Mouse (Mus musculus) MN1 (cell line): ENCODE results near the gene Tmem30c.

Source experiments
- DNase-seq: peaks from one replicate; pipeline ENCODE4 v3.0.0-alpha.2; 2016; ENCODE audit warnings: low spot score

Tmem30c gene

GRCm38 (mm10) chr16:57295216-57295934, 2.7 kb upstream of the Tmem30c start:
- no peak for DNase-seq

- no peak for DNase-seq
Measured at GRCm38 (mm10) chr16:57292296-57292695, 369 bp downstream of the Tmem30c start.

GRCm38 (mm10) chr16:57291696-57292095, 969 bp downstream of the Tmem30c start:
- no peak for DNase-seq

DNA sequence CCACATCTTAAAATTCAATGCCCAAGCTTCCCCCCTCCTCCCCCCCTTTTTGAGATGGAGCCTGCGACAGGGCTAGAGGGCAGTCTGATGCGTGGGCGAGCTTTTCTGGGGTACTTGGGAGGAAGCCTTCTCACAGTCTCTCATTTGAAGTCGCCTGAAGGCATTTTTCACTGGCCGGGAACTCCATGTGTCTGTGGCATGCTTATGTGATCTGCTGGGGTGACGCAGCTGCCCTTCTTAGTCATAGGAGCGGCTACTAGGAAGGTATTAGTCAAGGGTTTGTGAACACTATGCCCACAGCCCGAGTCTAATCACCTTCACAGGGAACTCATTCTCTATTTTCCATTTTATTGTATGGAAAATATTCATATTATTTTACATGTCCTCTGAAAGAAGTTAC, 11.2 kb downstream of the Tmem30c start:
- DNase-seq: no peak

DNA sequence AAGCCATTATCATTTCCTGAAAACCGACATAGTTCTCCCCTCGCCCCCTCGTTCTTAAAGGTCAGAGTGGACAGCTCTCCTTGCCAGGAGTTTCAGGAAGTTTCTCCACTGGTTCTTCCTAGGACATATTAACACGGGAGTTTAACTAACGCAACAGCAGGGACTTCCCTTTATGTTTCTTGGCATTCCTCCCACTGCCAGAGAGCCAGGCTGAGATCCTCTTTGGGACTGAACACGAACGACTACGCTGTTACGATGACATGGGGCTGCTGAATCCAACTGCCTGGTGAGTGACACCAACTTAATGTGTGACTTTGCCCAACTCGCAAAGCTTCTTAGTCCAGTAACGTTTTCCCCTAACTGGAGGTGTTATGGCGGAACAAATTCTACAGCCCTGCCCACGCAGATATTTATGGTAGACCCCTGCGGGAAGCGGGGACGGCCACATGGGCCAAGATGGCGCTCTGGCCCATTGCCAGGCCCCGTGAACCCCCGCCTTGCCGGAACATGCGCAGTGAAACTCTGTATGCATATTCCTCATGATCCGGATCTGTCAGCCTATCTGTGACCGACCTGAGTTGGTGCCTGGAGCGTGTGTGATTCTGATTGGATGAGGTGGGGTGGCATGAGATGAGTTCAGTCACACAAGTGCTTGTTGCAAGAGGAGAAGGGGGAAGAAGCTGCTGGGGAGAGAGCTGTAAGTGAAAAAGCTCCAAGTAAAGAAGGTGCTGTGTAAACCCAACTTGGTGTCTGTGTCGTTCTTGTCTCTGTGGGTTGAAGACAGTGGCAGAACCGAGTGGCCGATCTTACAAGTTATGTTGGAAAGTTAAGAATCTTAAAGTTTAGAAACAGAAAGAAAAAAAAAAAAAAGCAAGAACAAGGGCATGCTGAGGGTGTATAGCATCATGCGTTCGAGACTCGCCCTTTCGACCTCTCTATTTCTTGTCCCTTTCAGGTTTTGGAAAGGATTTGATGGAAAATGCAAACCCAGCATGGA, 12.1 kb downstream of the Tmem30c start:
- DNase-seq: no peak

DNA sequence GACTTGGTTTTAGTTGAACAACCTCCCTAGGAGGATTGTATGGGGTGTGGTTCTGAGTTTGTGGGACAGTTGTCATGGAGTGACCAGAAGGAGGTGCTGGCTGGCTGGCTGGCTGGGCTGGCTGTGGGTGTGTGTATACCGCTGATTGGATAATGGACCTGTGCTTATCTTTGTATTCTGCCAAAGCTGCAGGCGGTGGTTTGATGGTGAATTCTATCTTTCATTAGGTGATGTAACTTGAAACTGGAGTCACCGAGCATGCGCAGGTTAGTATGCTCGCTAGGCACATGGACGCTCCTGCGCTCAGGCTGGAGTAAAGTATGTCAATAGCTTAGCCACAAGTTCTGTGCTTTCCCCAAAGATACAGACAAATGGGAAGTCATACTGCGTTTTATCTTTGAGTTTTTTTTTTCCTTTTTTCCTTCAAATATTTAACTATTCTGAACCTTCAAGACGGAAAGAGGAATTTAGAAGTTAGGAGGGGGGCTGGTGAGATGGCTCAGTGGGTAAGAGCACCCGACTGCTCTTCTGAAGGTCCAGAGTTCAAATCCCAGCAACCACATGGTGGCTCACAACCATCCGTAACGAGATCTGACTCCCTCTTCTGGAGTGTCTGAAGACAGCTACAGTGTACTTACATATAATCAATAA, 13.6 kb downstream of the Tmem30c start:
- DNase-seq: no peak

DNA sequence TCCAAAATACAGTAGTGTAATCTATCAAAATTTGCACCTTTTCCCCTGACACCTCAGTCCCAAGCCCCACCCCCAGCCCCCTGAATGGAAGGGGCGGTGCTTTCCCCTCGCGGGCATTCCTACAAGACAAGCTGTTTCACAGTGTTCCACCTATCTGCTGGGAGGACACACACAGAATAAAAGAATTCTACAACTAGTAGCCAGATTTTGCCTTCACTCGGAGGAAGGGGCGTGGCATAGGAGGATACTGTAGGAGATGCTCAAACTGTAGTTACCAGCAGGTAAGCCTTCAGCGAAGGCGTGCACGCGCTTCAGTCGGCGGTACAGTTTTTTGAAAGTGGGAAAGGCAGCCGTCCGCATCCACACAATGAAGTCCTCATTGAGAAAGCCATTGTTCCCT, 22.9 kb downstream of the Tmem30c start:
- no peak for DNase-seq

- DNase-seq: no peak
Measured at GRCm38 (mm10) chr16:57268058-57268841, 24.4 kb downstream of the Tmem30c start.

- peak; percentile 20 for DNase-seq
Measured at GRCm38 (mm10) chr16:57267068-57267467, 25.6 kb downstream of the Tmem30c start.

- no peak for DNase-seq
Measured at GRCm38 (mm10) chr16:57260152-57260551, 32.5 kb downstream of the Tmem30c start.

DNA sequence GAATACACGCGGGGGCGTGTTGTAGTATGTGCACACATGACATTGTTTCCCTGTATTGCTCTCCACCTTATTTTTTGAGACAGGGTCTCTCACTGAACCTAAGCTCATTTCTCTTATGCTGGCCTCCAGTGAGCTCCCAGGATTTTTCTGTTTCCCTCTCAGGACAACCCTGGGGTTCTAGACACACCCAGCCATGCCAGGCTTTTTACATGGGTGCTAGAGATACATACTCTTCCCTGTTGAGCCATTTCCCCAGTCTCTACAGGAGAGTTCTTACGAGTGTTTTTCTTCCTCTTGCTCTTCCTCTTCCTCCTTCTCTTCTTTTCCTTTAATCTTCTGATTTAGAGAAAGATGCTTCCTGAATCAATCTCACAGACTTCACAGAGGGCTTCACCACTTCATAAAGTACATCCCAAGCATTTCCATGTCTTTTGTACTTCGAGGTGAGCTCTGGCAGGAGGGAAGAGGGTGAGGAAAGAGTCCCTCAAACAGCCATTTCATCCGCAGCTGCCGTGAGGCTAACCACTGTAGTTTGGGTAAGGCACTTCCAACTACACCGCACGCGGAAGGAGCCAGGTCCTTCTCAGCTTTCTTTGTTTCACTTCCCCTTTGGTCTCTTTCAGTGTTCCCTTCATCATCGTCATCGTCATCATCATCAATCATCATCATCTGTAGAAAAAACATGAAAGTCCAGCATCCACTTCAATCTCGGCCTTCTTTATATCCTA, 33.1 kb downstream of the Tmem30c start:
- DNase-seq: no peak

GRCm38 (mm10) chr16:57251589-57252421, 40.9 kb downstream of the Tmem30c start:
- no peak for DNase-seq

- no peak for DNase-seq
Measured at GRCm38 (mm10) chr16:57250991-57251390, 41.7 kb downstream of the Tmem30c start.

- no peak for DNase-seq
Measured at GRCm38 (mm10) chr16:57247464-57247863, 45.2 kb downstream of the Tmem30c start.

DNA sequence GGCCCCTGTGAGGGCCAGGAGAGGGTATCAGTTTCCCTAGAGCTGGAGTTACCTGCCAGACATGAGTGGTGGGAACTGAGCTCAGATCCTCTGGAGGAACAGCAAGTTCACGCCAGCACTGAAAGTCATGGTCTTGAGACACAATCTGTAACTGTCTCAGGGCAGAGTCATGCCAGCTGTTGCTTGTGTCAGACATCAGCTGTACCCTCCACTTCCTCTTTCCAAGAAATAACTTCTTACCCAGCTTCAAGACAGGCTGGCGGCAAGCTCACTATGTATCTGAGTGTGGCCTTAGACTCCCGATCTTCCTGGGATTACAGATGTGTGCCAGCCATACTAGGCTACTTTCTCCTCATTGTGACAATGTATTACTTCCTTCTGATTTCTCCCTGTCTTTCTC, 46.1 kb downstream of the Tmem30c start:
- no peak for DNase-seq

- peak; percentile 71 for DNase-seq
Measured at GRCm38 (mm10) chr16:57243858-57244248, 48.8 kb downstream of the Tmem30c start.

DNA sequence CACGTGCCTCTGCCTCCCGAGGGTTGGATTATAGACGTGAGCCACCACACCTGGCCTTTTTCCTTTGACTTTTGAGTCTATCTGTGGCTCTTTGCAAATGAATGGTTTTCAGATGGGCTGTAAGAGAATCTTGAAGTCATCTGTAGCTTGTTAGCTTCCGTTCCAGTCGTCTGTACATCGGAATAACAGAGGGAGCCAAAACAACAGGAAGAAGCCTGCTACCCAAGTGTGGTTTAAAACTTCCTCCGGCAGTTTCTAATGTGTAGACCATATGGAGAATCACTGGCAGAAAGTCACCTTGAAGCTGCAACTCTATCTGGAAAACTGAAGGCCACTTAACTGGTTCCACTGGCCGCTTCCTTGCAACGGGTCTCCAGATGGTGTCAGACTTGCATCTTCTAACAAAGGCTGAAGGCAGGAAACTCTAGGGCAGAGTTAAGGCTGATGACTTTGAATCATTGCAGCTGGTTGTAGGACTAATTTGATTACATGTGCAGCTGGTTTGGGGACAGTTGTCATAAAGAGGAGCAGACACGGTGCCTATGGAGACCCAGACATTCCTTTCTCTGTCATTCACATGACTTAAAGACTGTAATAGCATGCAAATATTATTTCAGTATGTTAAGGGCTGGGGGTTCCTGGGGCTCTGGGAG, 49.3 kb downstream of the Tmem30c start:
- DNase-seq: peak; percentile 64

DNA sequence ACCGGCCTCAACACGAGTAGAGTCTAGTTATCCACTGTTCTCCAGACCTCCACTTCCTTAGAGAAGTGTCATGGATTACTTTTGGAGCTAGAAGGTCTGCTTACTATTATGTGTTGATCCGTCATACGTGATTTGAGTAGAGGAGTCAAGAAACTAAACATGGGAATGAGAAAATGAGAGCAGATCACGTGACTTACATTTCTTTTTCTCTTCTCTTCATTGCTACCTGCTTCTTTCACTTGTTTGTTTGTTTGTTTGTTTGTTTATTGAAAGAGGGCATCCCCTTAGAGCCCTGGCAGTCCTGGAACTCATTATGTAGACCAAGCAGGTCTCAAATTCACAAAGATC, 49.8 kb downstream of the Tmem30c start:
- DNase-seq: no peak

- no peak for DNase-seq
Measured at GRCm38 (mm10) chr16:57235871-57236510, 56.7 kb downstream of the Tmem30c start.
